7 mouse cellular contexts compared by ENCODE assay signal in genomic region chr19:32186594-32187092, GRCm38 (mm10).
DNase-seq lines count a peak whose midpoint lies in the region; ATAC-seq and TF ChIP-seq lines count a peak whose summit lies in the region.

No protein-coding gene starts in this region.

- H3K9me3 ChIP-seq in MEL (replicated peaks; ENCODE audit: insufficient read depth, low read length): no peaks in the 10 kb centered on the region
- H3K9me3 ChIP-seq in limb, embryonic 10.5 days (replicated peaks): no peaks in the 10 kb centered on the region

- H3K27ac ChIP-seq in MEL (ENCODE audit: control insufficient read depth, low read depth, low read length): peak overlapping the region; percentile 68
- no peak overlapping the region for H3K27ac ChIP-seq in limb, embryonic 10.5 days

- ATAC-seq in megakaryocyte-erythroid progenitor cell, adult 5-6 weeks (replicated peaks; ENCODE audit: low FRiP score, low TSS enrichment, poor library complexity, severe bottlenecking): 0 out of 2 replicates have a peak, but pooled peaks have one; percentile 11

- peaks cover 7% of the 10 kb centered on the region; the same call in 1 of the 2 replicates for H3K79me2 ChIP-seq in MEL (ENCODE audit: control insufficient read depth, insufficient read depth, low read length, poor library complexity)

- H3K27me3 ChIP-seq in MEL (ENCODE audit: control insufficient read depth in 1 of 2, insufficient read depth in 2 of 2, low read length in 2 of 2): no peaks in the 10 kb centered on the region
- no peaks in the 10 kb centered on the region for H3K27me3 ChIP-seq in limb, embryonic 10.5 days (ENCODE audit: low read depth, poor library complexity, severe bottlenecking)

- H3K4me3 ChIP-seq in MEL (ENCODE audit: control insufficient read depth in 1 of 2, insufficient read depth in 1 of 2, low read depth in 2 of 2, low read length in 2 of 2): peak overlapping the region in 1 of 2 experiments; percentile 16; a peak in 1 of 4 replicates
- H3K4me3 ChIP-seq in limb, embryonic 10.5 days: no peak overlapping the region

- TF ChIP-seq EP300 in MEL (IDR thresholded peaks at IDR 0.05; ENCODE audit: low read depth in 1 of 2, low read length in 2 of 2): peak in 1 of 2 experiments; percentile 7; a peak in 1 of 4 replicates

- TF ChIP-seq RAD21 in MEL (IDR thresholded peaks at IDR 0.05; ENCODE audit: low read depth, low read length): no peak

- WGBS in limb, embryonic 10.5 days: 84% methylated on average over 8 of the region's 8 CpGs

- no peak for TF ChIP-seq CTCF in MEL (IDR thresholded peaks at IDR 0.05 in 2 of 3, conservative IDR thresholded peaks at IDR 0.05 in 1 of 3; ENCODE audit: control insufficient read depth in 1 of 3, insufficient read depth in 1 of 3, low read depth in 2 of 3, low read length in 3 of 3, poor library complexity in 1 of 3, severe bottlenecking in 1 of 3)

- H3K36me3 ChIP-seq in MEL (ENCODE audit: control insufficient read depth in 1 of 2, insufficient read depth in 2 of 2, low read length in 2 of 2): peaks cover 0 to 23% of the 10 kb centered on the region in 2 experiments; a peak in 2 of 4 replicates
- H3K36me3 ChIP-seq in limb, embryonic 10.5 days: no peaks in the 10 kb centered on the region

- peak; percentile 65 for DNase-seq in MEL (ENCODE audit: low read depth, low spot score)
- DNase-seq in heart, adult 8-10 months (ENCODE audit: low spot score): peak; percentile 73
- DNase-seq in kidney, postnatal 14 days: peak; percentile 58
- DNase-seq in urinary bladder, adult 2 months (ENCODE audit: low spot score): no peak
- no peak for DNase-seq in limb, embryonic 10.5 days (ENCODE audit: low spot score)
- no peak for DNase-seq in neural tube, embryonic 10.5 days (ENCODE audit: extremely low spot score, low spot score)

- TF ChIP-seq POLR2A in MEL (IDR thresholded peaks at IDR 0.05; ENCODE audit: control insufficient read depth in 1 of 2, insufficient read depth in 1 of 2, low read depth in 1 of 2, low read length in 2 of 2, poor library complexity in 1 of 2): no peak

- peak overlapping the region; percentile 34 for H3K9ac ChIP-seq in MEL (ENCODE audit: control insufficient read depth, low read depth, low read length, poor library complexity, severe bottlenecking)

- H3K4me1 ChIP-seq in MEL (ENCODE audit: control insufficient read depth in 1 of 2, insufficient read depth in 2 of 2, low read length in 2 of 2): peaks cover 8 to 24% of the 10 kb centered on the region in 2 experiments
- H3K4me1 ChIP-seq in limb, embryonic 10.5 days: no peaks in the 10 kb centered on the region

TF ChIP-seq in MEL, 35 proteins besides CTCF, POLR2A, EP300 and RAD21:
- TF ChIP-seq GATA1 (IDR thresholded peaks at IDR 0.05; ENCODE audit: low read depth, low read length) (peak; percentile 61), MAFK (IDR thresholded peaks at IDR 0.05; ENCODE audit: borderline replicate concordance, low read depth, low read length) (no peak), RCOR1 (IDR thresholded peaks at IDR 0.05; ENCODE audit: low read depth, low read length) (no peak), CHD1 (IDR thresholded peaks at IDR 0.05; ENCODE audit: low read depth, low read length) (no peak), ETS1 (IDR thresholded peaks at IDR 0.05; ENCODE audit: low read depth, low read length) (peak; percentile 45; the same call in 1 of the 2 replicates), TBP (IDR thresholded peaks at IDR 0.05; ENCODE audit: low read depth, low read length) (peak; percentile 89), NELFE (IDR thresholded peaks at IDR 0.05; ENCODE audit: low read depth, low read length) (no peak), USF1 (IDR thresholded peaks at IDR 0.05; ENCODE audit: low read depth, low read length) (no peak)

Comparison
In these comparisons a context has a peak if more than half of its experiments do, and no peak if none do; other contexts are left out.
1. DNase-seq: peak in MEL (single experiment), heart, adult 8-10 months (single experiment) and kidney, postnatal 14 days (single experiment); none in urinary bladder, adult 2 months (single experiment), limb, embryonic 10.5 days (single experiment) and neural tube, embryonic 10.5 days (single experiment).